ENCODE assay signal across 9 mouse cellular contexts in the genomic region with DNA sequence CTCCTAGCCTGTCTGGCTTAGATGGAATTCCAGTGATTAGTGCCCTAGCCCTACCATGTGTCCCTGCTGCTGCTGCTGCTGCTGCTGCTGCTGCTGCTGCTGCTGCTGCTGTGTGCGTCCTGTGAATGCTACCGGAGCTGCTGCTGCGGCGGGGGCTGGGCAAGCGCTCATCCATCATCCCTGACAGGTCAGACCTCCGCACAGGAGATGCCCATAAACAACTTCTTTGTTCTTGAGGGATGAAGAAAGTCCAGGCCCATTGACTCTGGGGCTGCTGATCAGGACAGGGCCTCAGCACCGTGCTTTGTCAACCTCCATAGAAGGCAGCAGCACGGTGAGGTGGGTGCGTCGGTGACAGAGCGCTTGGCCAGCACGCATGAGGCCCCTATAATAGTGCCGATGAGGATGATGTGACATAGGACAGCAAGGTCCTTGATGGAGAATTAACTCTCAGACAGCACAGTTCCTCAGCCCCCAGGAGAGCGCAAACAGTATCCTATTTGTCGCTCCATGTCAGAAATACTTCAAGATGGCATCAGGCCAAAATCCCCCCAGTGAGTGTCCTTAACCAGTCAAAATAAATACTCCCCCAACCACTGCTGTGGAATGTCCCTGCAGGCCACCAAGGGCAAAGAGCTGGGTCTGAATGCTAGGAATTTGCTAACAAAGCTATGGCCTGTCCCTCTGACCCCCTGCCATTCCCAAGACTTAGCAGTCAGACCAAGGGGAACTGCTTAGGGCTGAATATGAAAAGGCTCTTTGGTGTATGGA.
DNase-seq lines count a peak whose midpoint lies in the region; ATAC-seq and TF ChIP-seq lines count a peak whose summit lies in the region.
"Had no signal": no experiment of that assay in that cellular context is flagged by ENCODE, and none has a peak within 500 bp of the region (broad histone marks: within the 10 kb centered on the region; RNA-seq: fewer than 3 reads in every experiment).

No protein-coding gene starts in this region.

- intact Hi-C loops in heart, adult 2 months (cut with DNase I) = no loop called here
- intact Hi-C loops in heart, postnatal 14 days (cut with DNase I) = no loop called here

- TF ChIP-seq POLR2A in heart, adult 2 months (IDR thresholded peaks at IDR 0.05; ENCODE audit: insufficient read depth, low read depth, low read length) = no peak

- peak; percentile 67 for ATAC-seq in embryonic facial prominence, embryonic 14.5 days (ENCODE audit: low read depth)
- peak; percentile 78 for ATAC-seq in kidney, embryonic 14.5 days (ENCODE audit: low FRiP score, low TSS enrichment)
- ATAC-seq in midbrain, embryonic 14.5 days (ENCODE audit: low FRiP score, low TSS enrichment) = peak; percentile 57; the same call in 1 of the 2 replicates

- H3K79me2 ChIP-seq in heart, adult 2 months (replicated peaks; ENCODE audit: control insufficient read depth, insufficient read depth, low read length) = no peaks in the 10 kb centered on the region

- no peaks in the 10 kb centered on the region; the same call in 1 of the 2 replicates for H3K4me1 ChIP-seq in heart, adult 2 months (ENCODE audit: control insufficient read depth, insufficient read depth, low read length)
- H3K4me1 ChIP-seq in embryonic facial prominence, embryonic 14.5 days (ENCODE audit: control insufficient read depth, insufficient read depth, low read length) = peaks cover 15% of the 10 kb centered on the region; the same call in 1 of the 2 replicates
- peaks cover 29% of the 10 kb centered on the region for H3K4me1 ChIP-seq in kidney, embryonic 14.5 days (ENCODE audit: control insufficient read depth, insufficient read depth, low read length)
- H3K4me1 ChIP-seq in midbrain, embryonic 14.5 days (ENCODE audit: control insufficient read depth, insufficient read depth, low read length) = peaks cover 18% of the 10 kb centered on the region
- H3K4me1 ChIP-seq: liver, embryonic 15.5 days had no signal

- no peaks in the 10 kb centered on the region for H3K36me3 ChIP-seq in heart, adult 2 months (ENCODE audit: control insufficient read depth, insufficient read depth, low read length)
- no peaks in the 10 kb centered on the region for H3K36me3 ChIP-seq in embryonic facial prominence, embryonic 14.5 days (ENCODE audit: control insufficient read depth, insufficient read depth, low read length)
- no peaks in the 10 kb centered on the region for H3K36me3 ChIP-seq in kidney, embryonic 14.5 days (ENCODE audit: control insufficient read depth, insufficient read depth, low read length)
- no peaks in the 10 kb centered on the region for H3K36me3 ChIP-seq in midbrain, embryonic 14.5 days (ENCODE audit: control insufficient read depth, insufficient read depth, low read length)
- H3K36me3 ChIP-seq: liver, embryonic 15.5 days had no signal

- TF ChIP-seq EP300 in heart, adult 2 months (IDR thresholded peaks at IDR 0.05; ENCODE audit: insufficient read depth, low read depth, low read length) = no peak

- H3K4me2 ChIP-seq in embryonic facial prominence, embryonic 14.5 days (ENCODE audit: low read depth, low read length) = peak overlapping the region; percentile 37
- peak overlapping the region; percentile 19 for H3K4me2 ChIP-seq in kidney, embryonic 14.5 days (replicated peaks; ENCODE audit: low read depth, low read length)
- H3K4me2 ChIP-seq in midbrain, embryonic 14.5 days (ENCODE audit: low read length) = peak overlapping the region; percentile 41
- H3K4me2 ChIP-seq: liver, embryonic 15.5 days had no signal

- no peak for TF ChIP-seq CTCF in heart, adult 2 months (IDR thresholded peaks at IDR 0.05)

- H3K27ac ChIP-seq in heart, adult 2 months = peak overlapping the region; percentile 40
- peak overlapping the region; percentile 65 for H3K27ac ChIP-seq in embryonic facial prominence, embryonic 14.5 days (replicated peaks; ENCODE audit: low read depth, low read length)
- H3K27ac ChIP-seq in kidney, embryonic 14.5 days (ENCODE audit: low read depth, low read length) = peak overlapping the region; percentile 91
- peak overlapping the region; percentile 80 for H3K27ac ChIP-seq in midbrain, embryonic 14.5 days (replicated peaks; ENCODE audit: low read depth, low read length)
- H3K27ac ChIP-seq: liver, embryonic 15.5 days had no signal

- H3K4me3 ChIP-seq in heart, adult 2 months = no peak overlapping the region
- H3K4me3 ChIP-seq in embryonic facial prominence, embryonic 14.5 days (ENCODE audit: low read depth, low read length) = no peak overlapping the region
- H3K4me3 ChIP-seq in kidney, embryonic 14.5 days (ENCODE audit: low read length) = no peak overlapping the region
- no peak overlapping the region for H3K4me3 ChIP-seq in midbrain, embryonic 14.5 days (replicated peaks; ENCODE audit: low read depth, low read length)
- H3K4me3 ChIP-seq: liver, embryonic 15.5 days had no signal

- no peaks in the 10 kb centered on the region for H3K9me3 ChIP-seq in embryonic facial prominence, embryonic 14.5 days (ENCODE audit: control insufficient read depth, low read length)
- no peaks in the 10 kb centered on the region for H3K9me3 ChIP-seq in kidney, embryonic 14.5 days (ENCODE audit: control insufficient read depth, low read length)
- no peaks in the 10 kb centered on the region for H3K9me3 ChIP-seq in midbrain, embryonic 14.5 days (ENCODE audit: control insufficient read depth, low read length)
- H3K9me3 ChIP-seq: liver, embryonic 15.5 days had no signal

- no peak for DNase-seq in heart, adult 2 months
- no peak for DNase-seq in heart, postnatal 14 days
- DNase-seq in embryonic facial prominence, embryonic 14.5 days (ENCODE audit: low spot score) = peak; percentile 58
- peak; percentile 63 for DNase-seq in midbrain, embryonic 14.5 days
- DNase-seq in right cerebral cortex, postnatal 36 days (ENCODE audit: low spot score in 2 of 2) = no peak
- DNase-seq in gastrocnemius, postnatal 10 days = no peak
- no peak for DNase-seq in spleen, adult 12 weeks (ENCODE audit: low spot score)

- 40% methylated on average over 15 of the region's 15 CpGs for WGBS in heart, adult 2 months
- 12% methylated on average over 15 of the region's 15 CpGs for WGBS in embryonic facial prominence, embryonic 14.5 days
- 6% methylated on average over 15 of the region's 15 CpGs for WGBS in kidney, embryonic 14.5 days
- WGBS in midbrain, embryonic 14.5 days = 9% methylated on average over 15 of the region's 15 CpGs

- H3K9ac ChIP-seq in heart, adult 2 months (ENCODE audit: low read depth, low read length) = no peak overlapping the region; the same call in 1 of the 2 replicates
- peak overlapping the region; percentile 34; the same call in 1 of the 2 replicates for H3K9ac ChIP-seq in embryonic facial prominence, embryonic 14.5 days (ENCODE audit: low read depth, low read length)
- H3K9ac ChIP-seq in kidney, embryonic 14.5 days (ENCODE audit: low read depth, low read length) = peak overlapping the region; percentile 13; the same call in 1 of the 2 replicates
- H3K9ac ChIP-seq in midbrain, embryonic 14.5 days (replicated peaks; ENCODE audit: low read length) = peak overlapping the region; percentile 51
- H3K9ac ChIP-seq: liver, embryonic 15.5 days had no signal

- H3K27me3 ChIP-seq in heart, adult 2 months (ENCODE audit: control insufficient read depth, insufficient read depth, low read length) = no peaks in the 10 kb centered on the region
- no peaks in the 10 kb centered on the region for H3K27me3 ChIP-seq in embryonic facial prominence, embryonic 14.5 days (replicated peaks; ENCODE audit: control insufficient read depth, insufficient read depth, low read length)
- H3K27me3 ChIP-seq in kidney, embryonic 14.5 days (ENCODE audit: control insufficient read depth, insufficient read depth, low read length) = no peaks in the 10 kb centered on the region
- no peaks in the 10 kb centered on the region for H3K27me3 ChIP-seq in midbrain, embryonic 14.5 days (ENCODE audit: control insufficient read depth, insufficient read depth, low read length)
- H3K27me3 ChIP-seq: liver, embryonic 15.5 days had no signal

Comparison
In these comparisons a context has a peak if more than half of its experiments do, and no peak if none do; other contexts are left out.
1. DNase-seq: peak in embryonic facial prominence, embryonic 14.5 days (single experiment) and midbrain, embryonic 14.5 days (single experiment); none in heart, adult 2 months (0 of 2), heart, postnatal 14 days (0 of 2), right cerebral cortex, postnatal 36 days (0 of 2), gastrocnemius, postnatal 10 days (single experiment) and spleen, adult 12 weeks (single experiment).
2. H3K27ac ChIP-seq: peak in every context shown above with its lines; median percentile 91 in kidney, embryonic 14.5 days; 80 in midbrain, embryonic 14.5 days; 65 in embryonic facial prominence, embryonic 14.5 days; 40 in heart, adult 2 months.
3. Peak in every context shown above with its lines, with median percentiles within 50 percentile points of each other: ATAC-seq and H3K4me2 ChIP-seq.